Mouse (Mus musculus) kidney, adult 9 months (tissue): ENCODE results near the gene Hspb2.

Source experiments
- DNase-seq: peaks from one replicate; pipeline ENCODE4 v3.0.0; 2022

The Hspb2 gene

DNA sequence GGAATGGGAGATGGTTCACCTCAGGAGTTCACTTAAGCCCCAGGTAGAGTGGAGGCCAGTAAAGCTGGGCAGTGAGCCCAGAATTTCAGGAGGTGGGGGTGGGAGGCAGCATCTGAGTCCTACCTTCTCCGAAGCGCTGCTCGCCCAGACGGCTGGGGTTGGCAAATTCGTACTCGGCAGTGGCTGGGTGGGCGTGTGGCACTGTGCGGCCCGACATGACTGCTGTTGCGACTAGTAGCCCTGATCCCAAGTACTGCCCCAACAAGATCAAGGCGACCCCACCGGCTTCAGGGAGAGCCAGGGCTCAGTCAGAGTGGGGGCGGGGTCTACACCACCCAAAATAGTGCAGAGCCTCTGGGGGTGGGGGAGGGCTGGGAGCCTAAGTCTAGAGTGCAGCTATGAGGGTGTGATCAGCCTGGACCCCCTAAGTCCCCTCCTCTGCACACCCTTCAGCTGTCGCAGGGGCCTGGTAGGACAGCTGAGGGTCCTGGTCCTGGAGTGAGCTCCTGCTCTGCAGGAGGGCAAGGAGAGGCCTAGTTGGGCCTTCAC is at the start of gene Hspb2:
TSS of gene Hspb2 (minus strand) at position 301 of the 549 bp plus-strand sequence.
- no peak for DNase-seq

DNA sequence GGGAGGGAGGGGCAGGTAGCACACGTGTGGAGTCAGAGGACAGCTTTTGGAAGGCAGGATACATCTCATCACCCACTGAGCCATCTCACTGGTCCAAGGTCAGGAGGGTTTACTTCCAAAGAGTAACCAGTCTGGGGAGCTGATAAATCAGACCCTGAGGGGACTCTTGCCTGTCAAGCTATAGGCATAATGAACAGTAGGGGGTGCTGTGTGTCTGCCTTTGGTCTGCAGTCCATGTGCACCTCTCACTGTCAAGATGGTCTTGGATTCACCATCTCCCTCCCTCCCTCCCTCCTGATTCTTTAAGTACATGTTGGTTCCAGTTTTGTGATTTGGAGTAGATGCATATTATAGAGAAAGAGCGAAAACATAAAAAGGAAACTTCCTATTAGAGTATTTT is 48.8 kb upstream of the Hspb2 start:
- peak; percentile 70 for DNase-seq

DNA sequence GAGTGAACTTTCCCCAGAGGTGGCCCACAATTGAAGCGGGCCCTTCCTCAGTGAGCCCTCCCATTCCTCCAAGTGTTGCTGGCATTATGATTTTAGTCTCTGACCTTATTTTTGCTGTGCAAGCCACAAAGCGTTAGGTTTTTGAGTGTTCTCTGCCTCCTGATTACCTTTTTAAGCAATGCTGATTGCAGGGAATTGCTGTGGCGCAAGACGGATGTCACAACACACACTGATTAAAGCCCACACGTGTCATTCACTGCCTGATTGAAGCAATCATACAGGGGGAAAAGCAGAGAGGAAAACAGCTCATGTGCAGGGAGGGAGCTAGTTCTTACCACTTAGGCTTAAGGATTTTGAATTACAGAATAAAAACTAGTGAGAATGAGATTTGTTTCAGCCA is 46.2 kb upstream of the Hspb2 start:
- no peak for DNase-seq

DNA sequence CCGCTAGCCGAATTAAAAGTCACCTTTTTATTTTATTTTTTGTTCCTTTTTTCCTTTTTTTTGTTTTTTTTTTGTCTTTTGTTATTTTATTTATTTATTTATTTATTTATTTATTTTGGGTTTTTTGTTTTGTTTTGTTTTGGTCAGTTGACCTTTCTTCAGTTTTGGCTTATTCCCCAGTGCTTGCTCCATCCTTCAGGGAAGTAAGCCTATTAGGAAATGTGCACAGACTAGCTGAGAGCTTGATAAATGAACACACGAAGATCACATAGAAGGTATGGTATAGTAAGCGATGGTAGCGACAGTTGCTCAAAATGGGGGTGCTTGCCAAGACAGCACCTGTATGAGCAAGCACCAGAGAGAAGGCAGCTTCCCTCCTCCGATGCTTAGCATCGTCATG is 45.5 kb upstream of the Hspb2 start:
- DNase-seq = no peak

DNA sequence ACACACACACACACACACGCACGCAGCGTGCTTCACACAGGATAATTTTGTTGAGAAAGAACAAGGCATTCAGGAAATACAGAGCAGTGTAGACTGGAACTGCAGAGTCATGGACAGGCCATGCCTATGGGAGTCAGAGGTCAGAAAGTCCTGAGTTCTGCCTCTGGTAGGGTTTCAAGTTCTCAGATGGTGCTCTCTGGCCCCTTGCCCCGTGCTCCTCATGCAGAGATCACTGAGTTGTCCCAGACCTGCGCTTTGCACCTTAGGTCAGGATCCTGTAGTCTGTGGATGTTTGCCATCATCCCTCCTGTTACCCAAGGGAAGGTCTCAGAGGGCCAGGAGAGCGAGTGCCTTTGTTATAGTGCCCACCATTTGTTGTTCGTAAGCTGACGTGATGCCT is 44.6 kb upstream of the Hspb2 start:
- peak; percentile 60 for DNase-seq

DNA sequence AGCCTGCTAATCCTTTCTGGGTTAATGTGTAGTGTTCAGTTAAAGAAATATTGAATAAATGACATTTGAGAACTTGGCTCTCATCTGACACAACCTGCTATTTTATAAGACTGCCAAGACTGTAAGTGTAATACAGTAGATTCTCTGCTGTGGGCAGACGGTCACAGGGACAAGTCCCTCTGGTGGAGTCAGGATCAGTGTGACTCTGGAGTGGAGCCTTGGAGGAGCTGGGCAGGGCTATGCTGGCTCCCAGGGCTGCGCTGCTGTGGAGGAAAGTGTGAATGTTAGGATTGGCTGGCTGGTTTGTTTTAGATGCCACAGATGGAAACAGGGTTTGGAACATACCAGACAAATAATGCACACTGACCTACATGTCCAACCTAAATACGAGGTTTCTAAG is 43.1 kb upstream of the Hspb2 start:
- no peak for DNase-seq

DNA sequence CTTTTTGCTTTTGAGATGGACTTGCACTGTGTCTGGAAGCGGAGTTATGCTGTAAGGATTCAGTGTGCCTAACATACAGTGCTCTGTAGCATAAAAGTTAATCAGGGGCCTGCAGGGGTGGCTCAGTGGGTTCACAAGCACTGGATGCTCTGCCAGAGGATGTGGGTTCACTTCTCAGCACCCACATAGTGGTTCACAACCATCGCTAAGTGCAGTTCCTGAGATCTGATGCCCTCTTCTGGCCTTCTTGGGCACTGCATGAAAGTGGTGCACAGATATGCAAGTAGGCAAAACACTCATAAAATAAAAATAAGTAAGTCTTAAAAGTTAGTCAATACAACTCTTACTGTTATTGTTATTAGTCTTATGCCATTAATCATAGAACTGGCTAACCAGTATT is 30.0 kb upstream of the Hspb2 start:
- DNase-seq = peak; percentile 40

DNA sequence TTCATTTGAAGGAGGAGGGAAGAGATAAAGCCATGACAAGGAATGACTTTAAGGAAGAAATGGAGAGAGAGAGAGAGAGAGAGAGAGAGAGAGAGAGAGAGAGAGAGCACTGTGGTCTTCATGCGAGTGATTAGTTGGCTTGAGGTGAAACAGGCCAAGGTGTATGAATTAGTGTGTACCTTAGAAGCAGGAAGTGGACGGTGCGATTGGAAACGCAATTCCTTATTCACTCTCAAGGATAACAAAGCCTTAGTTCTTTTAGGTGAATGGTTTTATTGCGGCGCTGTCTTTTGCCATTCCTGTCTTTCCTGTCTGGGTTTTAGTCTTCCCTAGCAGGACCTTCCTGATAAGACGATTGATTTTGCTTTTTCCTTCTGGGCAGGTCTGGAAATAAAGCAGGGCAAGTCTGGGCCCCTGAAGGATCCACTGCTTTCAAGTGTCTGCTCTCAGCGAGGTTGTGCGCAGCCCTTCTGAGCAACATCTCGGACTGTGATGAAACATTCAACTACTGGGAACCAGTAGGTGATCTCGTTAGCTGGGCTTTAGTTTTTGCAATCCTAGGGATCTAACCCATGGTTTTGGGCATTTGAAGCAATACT is 24.1 kb upstream of the Hspb2 start:
- no peak for DNase-seq

DNA sequence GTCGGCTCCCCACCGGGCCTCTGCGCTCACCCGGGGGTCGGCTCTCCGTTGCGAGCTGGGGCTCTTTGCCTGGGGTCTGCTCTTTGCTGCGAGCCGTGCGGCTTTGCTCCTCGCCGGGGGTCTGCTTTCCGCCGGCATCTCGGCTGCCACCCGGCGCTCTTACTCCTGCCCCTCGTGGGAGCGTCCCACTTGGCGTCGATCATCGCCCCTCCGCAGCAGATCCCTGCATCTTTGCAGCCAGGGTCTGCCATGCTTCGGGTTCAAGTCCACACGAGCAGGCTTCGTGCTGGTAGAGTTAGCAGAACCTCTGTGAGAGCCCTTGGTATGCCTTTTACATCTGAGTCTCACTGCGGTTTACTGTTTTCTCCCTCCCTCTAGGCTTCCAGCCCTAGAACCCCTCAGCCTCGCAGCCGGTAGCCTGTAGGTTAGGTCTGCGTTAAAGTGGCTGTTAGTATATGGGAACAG is 23.5 kb upstream of the Hspb2 start:
- no peak for DNase-seq

DNA sequence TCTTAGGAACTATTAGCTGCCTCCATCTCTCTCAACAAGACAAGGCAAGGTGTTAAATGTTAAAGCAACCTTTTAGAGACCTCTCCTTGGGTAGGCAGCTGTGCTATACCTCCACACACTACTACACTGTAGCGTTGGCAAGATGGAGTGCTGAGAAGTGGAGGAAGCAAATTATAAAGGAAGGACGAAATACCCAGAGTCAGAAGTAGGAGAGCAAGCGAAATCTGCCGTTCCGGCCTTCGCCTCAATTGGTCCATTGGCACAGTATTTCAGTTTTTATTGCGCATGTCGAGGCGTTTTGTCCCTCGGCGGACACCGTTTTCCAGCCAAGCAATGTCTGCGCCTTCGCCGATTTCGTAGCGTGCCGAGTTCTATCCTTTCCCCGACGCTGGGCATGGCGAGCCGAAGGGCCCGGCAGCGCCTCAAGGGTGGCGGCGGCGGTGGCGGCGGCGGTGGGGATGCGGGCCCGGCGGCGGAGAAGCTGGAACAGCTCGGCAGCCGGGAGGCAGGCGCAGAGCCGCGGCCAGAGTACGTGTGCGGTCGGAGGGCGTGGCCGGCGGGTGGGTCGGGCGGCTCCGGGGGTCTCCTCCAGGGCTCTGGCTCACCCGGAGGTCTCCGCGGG is 22.9 kb upstream of the Hspb2 start, which contains the start of the genes Alg9 and 1110032A03Rik:
TSS of gene Alg9 (plus strand) at position 29 of the 622 bp plus-strand sequence.
TSS of gene 1110032A03Rik (minus strand) at position 530 of the 622 bp plus-strand sequence.
- DNase-seq = peak; percentile 85

DNA sequence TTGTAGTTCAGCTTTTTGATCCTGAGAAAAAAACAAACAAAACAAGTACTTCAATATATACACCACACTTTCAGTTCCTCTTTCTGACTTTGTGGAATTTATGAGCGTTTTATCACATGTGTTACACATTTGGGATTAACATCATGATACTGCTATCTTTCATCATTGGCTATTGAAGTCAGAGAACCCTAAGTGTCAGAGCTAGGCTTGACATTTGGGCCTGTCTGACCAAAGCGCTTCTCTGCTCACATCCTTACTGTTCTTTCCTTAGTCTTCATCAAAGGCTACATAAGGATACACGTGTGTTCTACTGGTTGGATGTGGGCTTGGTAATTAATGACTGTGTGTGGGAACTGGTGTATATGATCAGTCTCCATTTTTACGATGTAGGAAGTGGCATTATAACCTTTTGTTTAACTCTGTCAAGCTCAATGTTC is 21.9 kb upstream of the Hspb2 start:
- DNase-seq = no peak

DNA sequence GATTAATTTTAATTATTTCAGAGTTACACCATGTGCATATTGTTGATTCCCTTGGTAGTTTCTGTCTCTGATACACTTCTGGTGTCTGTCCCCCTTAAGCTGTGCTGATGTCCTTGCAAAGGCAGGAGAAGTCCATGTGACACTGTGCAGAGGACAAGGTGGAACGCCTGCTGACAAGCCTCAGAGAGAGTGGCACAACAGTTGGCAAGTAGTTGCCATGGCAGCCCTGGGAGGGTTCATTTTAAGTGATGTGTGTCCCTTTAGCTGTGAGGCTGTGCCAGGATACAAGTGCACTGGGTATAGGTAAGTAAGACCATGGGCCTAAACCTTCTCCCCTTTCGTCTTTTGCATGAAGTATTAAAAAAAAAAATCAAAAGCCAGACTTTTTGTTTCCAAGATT is 17.9 kb upstream of the Hspb2 start:
- no peak for DNase-seq

DNA sequence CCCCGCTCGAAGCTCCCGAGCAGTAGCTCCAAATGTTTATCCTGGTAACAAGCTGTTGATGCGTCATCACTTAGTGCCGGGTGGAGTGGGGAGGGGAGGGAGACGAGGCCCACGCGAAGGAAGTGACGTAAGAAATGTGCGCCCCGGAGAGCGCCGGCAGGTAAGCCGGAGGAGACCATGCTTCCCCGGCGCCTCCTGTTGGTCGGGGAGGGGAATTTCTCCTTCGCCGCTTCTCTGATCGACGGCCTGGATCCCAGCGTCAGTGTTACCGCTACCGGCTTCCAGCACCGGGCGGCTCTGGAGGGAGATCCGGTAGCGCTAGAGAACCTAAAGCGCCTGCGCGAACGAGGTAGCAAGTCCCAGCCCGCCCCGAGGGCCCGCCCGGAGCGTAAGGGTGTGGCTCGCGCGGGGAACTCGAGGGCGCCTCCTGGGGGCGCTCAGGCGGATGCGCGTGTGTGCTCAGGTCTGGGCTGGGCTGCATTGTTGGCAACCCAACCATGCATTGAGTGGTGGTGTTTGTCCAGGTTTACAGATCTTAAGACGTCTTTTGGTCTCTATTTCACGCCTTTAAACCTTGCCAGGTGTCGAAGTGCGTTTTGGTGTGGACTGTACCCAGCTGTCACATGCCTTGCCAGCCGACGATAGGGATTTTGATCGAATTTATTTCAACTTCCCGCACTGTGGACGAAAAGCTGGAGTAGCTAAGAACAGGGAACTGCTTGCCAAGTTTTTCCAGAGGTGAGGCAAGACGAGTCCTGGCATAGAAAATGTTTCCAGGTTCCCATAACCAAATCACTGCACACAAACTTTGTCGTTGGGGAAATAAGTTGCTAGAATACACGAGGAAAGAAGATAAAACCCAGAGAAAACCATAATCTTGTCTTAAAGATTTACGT is 16.2 kb upstream of the Hspb2 start, which contains the start of gene Fdxacb1:
TSS of gene Fdxacb1 (plus strand) at position 130 of the 896 bp plus-strand sequence.
- peak; percentile 99 for DNase-seq

DNA sequence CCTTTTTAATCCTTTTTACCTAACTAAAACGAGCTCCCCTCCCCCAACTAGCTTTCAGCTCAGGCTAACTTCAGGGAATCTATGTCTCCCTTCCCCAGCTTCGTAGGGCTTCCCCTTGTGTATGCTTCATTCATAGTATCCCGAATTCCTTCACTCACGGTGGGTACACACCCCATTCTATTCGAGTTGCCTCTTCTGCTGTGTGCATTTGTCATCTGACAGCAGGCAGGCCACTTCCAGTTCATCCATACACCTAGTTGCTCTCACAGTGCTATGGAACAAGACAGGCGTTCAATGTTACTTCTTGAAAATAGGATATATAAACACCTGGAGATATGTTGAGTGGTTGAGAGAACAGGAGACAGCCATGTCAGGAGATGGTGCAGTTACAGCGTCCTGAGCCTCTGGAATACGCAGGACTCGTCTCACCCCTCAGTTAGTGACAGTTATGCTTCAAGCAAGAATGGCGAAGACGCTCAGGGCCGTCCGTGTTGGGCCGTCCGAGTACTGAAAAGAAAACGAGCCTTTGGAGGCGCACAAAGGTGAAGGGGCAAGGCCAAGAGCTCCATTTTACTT is 15.5 kb upstream of the Hspb2 start:
- no peak for DNase-seq

DNA sequence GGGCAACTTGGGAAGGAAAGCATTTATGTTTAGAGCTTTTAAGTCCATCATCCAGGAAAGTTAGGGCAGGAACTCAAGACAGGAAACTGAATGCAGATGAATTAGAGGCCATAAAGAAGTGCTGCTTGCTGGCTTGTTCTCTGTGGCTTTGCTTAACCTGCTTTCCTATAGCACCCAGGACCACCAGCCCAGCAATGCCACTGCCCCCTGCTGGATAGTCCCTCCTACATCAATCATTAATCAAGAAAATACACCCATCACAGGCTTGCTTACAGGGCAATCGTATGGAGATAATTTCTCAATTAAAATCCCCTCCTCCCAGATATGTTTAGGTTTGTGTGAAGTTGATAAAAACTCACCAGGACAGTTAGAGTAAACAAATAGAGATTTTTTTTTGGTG is 11.2 kb upstream of the Hspb2 start:
- DNase-seq = no peak

DNA sequence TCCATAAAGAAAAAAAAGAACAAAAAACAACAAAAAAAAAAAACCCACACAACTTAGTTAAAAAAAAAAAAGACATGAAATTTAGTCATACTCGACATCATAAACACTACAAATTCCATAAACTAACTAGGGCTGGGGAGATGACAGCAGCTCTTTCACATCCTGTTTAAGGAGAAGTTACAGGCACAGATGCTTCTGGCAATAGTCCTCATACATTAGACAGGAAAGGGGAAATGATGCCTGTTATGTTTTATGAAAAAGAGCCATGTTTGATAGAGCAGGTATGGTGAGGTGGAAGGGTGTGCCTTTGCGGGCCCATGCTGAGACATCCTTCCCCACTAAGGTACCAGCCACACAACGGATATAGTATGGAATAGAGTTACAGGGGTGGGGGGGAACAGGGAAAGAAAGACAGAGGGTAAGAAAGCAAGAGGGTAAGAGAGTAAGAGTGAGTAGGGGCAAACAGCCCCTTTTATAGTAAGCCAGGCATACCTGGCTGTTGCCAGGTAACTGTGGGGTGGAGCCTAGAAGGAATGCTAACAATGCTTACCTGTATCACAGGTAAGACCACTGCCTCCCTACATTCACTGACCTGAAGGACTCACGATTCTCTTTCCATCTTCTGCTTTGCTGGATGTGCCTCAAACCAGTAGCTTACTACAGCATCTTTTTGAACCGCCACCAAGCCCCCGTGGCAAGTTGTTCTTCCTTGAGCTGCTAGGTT is 9.5 kb upstream of the Hspb2 start:
- no peak for DNase-seq

DNA sequence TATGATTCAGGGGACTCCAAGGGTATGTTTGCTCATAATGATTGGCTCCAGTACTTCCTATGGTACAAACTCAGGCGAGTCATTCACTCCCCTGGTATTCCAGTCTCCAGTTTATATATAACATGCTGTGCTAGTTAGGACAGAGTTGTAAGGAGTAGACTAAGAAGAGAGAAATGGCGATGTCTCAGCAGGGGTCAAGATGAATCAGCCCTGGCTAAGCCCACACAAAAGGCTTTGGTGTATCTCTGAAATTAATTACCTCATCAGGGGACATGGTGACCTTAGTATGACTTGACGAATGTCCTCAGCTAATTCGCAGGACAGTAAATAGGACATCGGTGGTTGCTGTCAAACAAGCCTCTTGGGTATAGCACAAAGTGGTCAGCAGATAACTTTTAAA is 4.6 kb upstream of the Hspb2 start:
- DNase-seq = no peak

DNA sequence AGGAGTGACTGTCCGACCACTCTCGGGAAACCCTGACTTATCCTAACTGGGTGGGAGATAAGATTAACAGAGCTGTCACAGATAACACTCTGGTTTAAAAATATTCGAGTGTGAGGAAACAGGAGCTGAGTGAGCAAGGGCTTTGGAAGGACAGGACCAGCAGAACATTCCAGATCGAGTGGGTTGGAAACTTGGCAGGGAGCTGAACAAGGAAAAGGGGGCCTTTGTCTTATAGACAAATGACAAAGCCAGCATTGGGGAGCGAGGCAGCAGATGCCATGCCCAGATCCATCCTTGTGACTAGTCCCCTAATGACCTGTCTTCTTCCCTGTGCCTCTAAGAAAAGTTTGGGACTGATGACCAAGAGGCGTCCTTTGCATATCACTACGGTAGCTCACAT is 1.8 kb upstream of the Hspb2 start:
- no peak for DNase-seq

DNA sequence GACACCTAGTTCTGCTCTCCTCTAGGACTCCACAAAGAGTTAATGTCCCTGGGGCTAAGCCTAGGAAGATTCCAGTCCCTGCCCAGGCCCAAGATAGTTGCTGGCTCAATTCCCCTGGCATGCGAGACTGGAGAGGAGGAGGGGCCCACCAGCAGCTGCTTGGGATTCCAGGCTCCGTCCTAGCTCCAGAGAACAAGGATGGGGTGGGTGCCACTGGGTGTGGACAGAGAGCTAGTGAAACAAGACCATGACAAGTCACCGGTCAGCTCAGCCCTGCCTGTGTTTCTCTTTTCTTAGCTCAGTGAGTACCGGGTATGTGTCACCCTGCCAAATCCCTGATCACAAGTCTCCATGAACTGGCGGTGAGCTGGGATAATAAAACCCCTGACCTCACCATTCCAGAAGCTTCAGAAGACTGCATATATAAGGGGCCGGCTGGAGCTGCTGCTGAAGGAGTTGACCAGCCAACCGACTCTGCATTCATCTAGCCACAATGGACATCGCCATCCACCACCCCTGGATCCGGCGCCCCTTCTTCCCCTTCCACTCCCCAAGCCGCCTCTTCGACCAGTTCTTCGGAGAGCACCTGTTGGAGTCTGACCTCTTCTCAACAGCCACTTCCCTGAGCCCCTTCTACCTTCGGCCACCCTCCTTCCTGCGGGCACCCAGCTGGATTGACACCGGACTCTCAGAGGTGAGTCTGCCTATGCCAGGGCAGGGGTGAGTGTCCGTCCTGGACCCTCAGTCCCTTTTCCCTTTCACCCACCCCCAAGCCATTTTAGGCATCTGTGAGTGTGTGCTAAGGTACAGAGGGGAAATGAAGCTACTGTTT is 846 bp upstream of the Hspb2 start:
- DNase-seq = peak; percentile 84

DNA sequence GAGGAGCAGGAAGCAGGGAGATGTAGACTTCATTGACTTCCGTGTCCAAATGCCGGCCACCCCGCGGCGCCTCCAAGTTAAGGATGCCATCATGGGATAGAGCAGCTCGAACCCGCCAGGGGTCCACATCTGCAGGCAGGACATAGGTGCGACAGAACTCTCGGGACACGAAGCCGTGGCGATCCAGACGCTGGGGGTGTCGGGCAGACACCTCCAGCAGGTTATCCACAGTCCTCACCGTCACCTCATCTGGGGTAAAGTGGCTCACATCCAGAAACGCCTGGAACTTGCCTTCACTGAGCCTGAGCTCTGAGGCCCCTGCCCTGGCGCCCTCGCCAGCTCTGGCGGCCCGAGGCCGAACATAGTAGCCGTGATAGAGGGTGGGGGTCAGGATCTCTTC is 831 bp downstream of the Hspb2 start, which contains the start of gene Cryab:
TSS of gene Cryab (plus strand) at position 3 of the 400 bp plus-strand sequence.
- DNase-seq = no peak

DNA sequence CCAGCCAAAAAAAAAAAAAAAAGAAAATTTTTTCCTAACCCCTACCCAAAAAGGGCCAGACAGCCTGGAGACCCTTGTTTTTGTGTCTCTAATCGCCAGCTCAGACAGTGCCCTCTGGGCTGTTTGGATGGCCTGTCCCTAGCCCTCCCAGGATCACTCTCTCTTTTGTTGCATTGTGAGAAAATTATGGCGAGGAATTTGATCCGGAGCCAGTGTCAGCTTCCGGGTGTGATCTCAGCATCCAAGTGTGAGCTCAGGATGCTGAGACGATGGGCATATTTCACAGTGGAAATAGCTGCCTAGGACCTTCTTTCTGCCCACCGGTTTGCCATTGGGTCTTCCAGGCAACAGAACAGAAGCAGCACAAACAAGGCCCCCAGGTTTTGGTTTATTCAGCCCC is 1.4 kb downstream of the Hspb2 start:
- DNase-seq = no peak
